Mouse (Mus musculus): ENCODE data around the gene Arhgap27. TPM values are rescaled to one million over a fixed set of nuclear protein-coding genes. Genes with fewer than 3 reads are reported as not detected.

The Arhgap27 gene
- polyA plus RNA-seq, 1 experiment from 2014 or later, result 3.9 TPM

GRCm38 (mm10) chr11:103387870-103388526 is 24.5 kb upstream of the Arhgap27 start:
- no peak overlapping the region for H3K27ac ChIP-seq (ENCODE audit: low read depth, low read length)
- H3K4me1 ChIP-seq (ENCODE audit: control insufficient read depth, insufficient read depth, low read length), result no peaks in the 10 kb centered on the region
- H3K9me3 ChIP-seq (ENCODE audit: control insufficient read depth, low read length), result no peaks in the 10 kb centered on the region
- no peak overlapping the region for H3K9ac ChIP-seq (replicated peaks; ENCODE audit: low read depth, low read length)
- no peak for ATAC-seq (ENCODE audit: low read depth)
- no peak overlapping the region for H3K4me2 ChIP-seq (ENCODE audit: low read depth, low read length)
- H3K36me3 ChIP-seq (ENCODE audit: control insufficient read depth, insufficient read depth, low read length), result peaks cover 11% of the 10 kb centered on the region
- H3K4me3 ChIP-seq (ENCODE audit: low read depth, low read length), result no peak overlapping the region
- H3K27me3 ChIP-seq (ENCODE audit: control insufficient read depth, insufficient read depth, low read length), result no peaks in the 10 kb centered on the region
- 91% methylated on average over 7 of the region's 7 CpGs for WGBS

- H3K4me1 ChIP-seq (ENCODE audit: control insufficient read depth, insufficient read depth, low read length), result no peaks in the 10 kb centered on the region
- H3K4me3 ChIP-seq (ENCODE audit: low read depth, low read length), result no peak overlapping the region
- H3K27me3 ChIP-seq (ENCODE audit: control insufficient read depth, insufficient read depth, low read length), result no peaks in the 10 kb centered on the region
- no peak for ATAC-seq (ENCODE audit: low read depth)
- H3K9ac ChIP-seq (replicated peaks; ENCODE audit: low read depth, low read length), result no peak overlapping the region
- no peak overlapping the region for H3K27ac ChIP-seq (ENCODE audit: low read depth, low read length)
- H3K4me2 ChIP-seq (ENCODE audit: low read depth, low read length), result no peak overlapping the region
- no peaks in the 10 kb centered on the region for H3K9me3 ChIP-seq (ENCODE audit: control insufficient read depth, low read length)
- 90% methylated on average over 9 of the region's 9 CpGs for WGBS
- H3K36me3 ChIP-seq (ENCODE audit: control insufficient read depth, insufficient read depth, low read length), result peaks cover 7% of the 10 kb centered on the region
Measured at GRCm38 (mm10) chr11:103386827-103387226, 23.3 kb upstream of the Arhgap27 start.

- Histone ChIP-seq H3K4me2 (ENCODE audit: low read depth, low read length) (no peak overlapping the region), H3K9ac (replicated peaks; ENCODE audit: low read depth, low read length) (no peak overlapping the region), H3K27me3 (ENCODE audit: control insufficient read depth, insufficient read depth, low read length) (no peaks in the 10 kb centered on the region), H3K36me3 (ENCODE audit: control insufficient read depth, insufficient read depth, low read length) (peaks cover 11% of the 10 kb centered on the region), H3K9me3 (ENCODE audit: control insufficient read depth, low read length) (no peaks in the 10 kb centered on the region), H3K27ac (ENCODE audit: low read depth, low read length) (no peak overlapping the region), H3K4me3 (ENCODE audit: low read depth, low read length) (no peak overlapping the region), H3K4me1 (ENCODE audit: control insufficient read depth, insufficient read depth, low read length) (no peaks in the 10 kb centered on the region)
- WGBS, result 73% methylated on average over 5 of the region's 5 CpGs
- no peak for ATAC-seq (ENCODE audit: low read depth)
Measured at GRCm38 (mm10) chr11:103381956-103382613, 18.6 kb upstream of the Arhgap27 start.

GRCm38 (mm10) chr11:103381505-103381904 is 18.0 kb upstream of the Arhgap27 start:
- H3K4me2 ChIP-seq (ENCODE audit: low read depth, low read length), result no peak overlapping the region
- H3K4me3 ChIP-seq (ENCODE audit: low read depth, low read length), result no peak overlapping the region
- no peak for ATAC-seq (ENCODE audit: low read depth)
- no peaks in the 10 kb centered on the region for H3K4me1 ChIP-seq (ENCODE audit: control insufficient read depth, insufficient read depth, low read length)
- H3K9ac ChIP-seq (replicated peaks; ENCODE audit: low read depth, low read length), result no peak overlapping the region
- H3K9me3 ChIP-seq (ENCODE audit: control insufficient read depth, low read length), result no peaks in the 10 kb centered on the region
- 88% methylated on average over 7 of the region's 7 CpGs for WGBS
- H3K36me3 ChIP-seq (ENCODE audit: control insufficient read depth, insufficient read depth, low read length), result peaks cover 13% of the 10 kb centered on the region
- no peaks in the 10 kb centered on the region for H3K27me3 ChIP-seq (ENCODE audit: control insufficient read depth, insufficient read depth, low read length)
- H3K27ac ChIP-seq (ENCODE audit: low read depth, low read length), result no peak overlapping the region

GRCm38 (mm10) chr11:103380460-103380859 is 17.0 kb upstream of the Arhgap27 start:
- 96% methylated on average over 5 of the region's 5 CpGs for WGBS
- H3K27ac ChIP-seq (ENCODE audit: low read depth, low read length), result no peak overlapping the region
- H3K4me3 ChIP-seq (ENCODE audit: low read depth, low read length), result no peak overlapping the region
- H3K4me2 ChIP-seq (ENCODE audit: low read depth, low read length), result no peak overlapping the region
- H3K4me1 ChIP-seq (ENCODE audit: control insufficient read depth, insufficient read depth, low read length), result no peaks in the 10 kb centered on the region
- H3K36me3 ChIP-seq (ENCODE audit: control insufficient read depth, insufficient read depth, low read length), result peaks cover 18% of the 10 kb centered on the region
- ATAC-seq (ENCODE audit: low read depth), result no peak
- H3K9me3 ChIP-seq (ENCODE audit: control insufficient read depth, low read length), result no peaks in the 10 kb centered on the region
- H3K9ac ChIP-seq (replicated peaks; ENCODE audit: low read depth, low read length), result no peak overlapping the region
- H3K27me3 ChIP-seq (ENCODE audit: control insufficient read depth, insufficient read depth, low read length), result no peaks in the 10 kb centered on the region

- H3K27ac ChIP-seq (ENCODE audit: low read depth, low read length), result no peak overlapping the region
- 96% methylated on average over 6 of the region's 6 CpGs for WGBS
- ATAC-seq (ENCODE audit: low read depth), result no peak
- no peak overlapping the region for H3K4me3 ChIP-seq (ENCODE audit: low read depth, low read length)
- H3K4me1 ChIP-seq (ENCODE audit: control insufficient read depth, insufficient read depth, low read length), result no peaks in the 10 kb centered on the region
- no peaks in the 10 kb centered on the region for H3K27me3 ChIP-seq (ENCODE audit: control insufficient read depth, insufficient read depth, low read length)
- peaks cover 25% of the 10 kb centered on the region for H3K36me3 ChIP-seq (ENCODE audit: control insufficient read depth, insufficient read depth, low read length)
- H3K4me2 ChIP-seq (ENCODE audit: low read depth, low read length), result no peak overlapping the region
- no peaks in the 10 kb centered on the region for H3K9me3 ChIP-seq (ENCODE audit: control insufficient read depth, low read length)
- H3K9ac ChIP-seq (replicated peaks; ENCODE audit: low read depth, low read length), result no peak overlapping the region
Measured at GRCm38 (mm10) chr11:103378341-103378740, 14.8 kb upstream of the Arhgap27 start.

GRCm38 (mm10) chr11:103375772-103376171 is 12.3 kb upstream of the Arhgap27 start:
- Histone ChIP-seq H3K27ac (ENCODE audit: low read depth, low read length) (no peak overlapping the region), H3K4me3 (ENCODE audit: low read depth, low read length) (no peak overlapping the region), H3K9me3 (ENCODE audit: control insufficient read depth, low read length) (no peaks in the 10 kb centered on the region), H3K27me3 (ENCODE audit: control insufficient read depth, insufficient read depth, low read length) (no peaks in the 10 kb centered on the region), H3K9ac (replicated peaks; ENCODE audit: low read depth, low read length) (no peak overlapping the region), H3K36me3 (ENCODE audit: control insufficient read depth, insufficient read depth, low read length) (peaks cover 27% of the 10 kb centered on the region), H3K4me2 (ENCODE audit: low read depth, low read length) (no peak overlapping the region), H3K4me1 (ENCODE audit: control insufficient read depth, insufficient read depth, low read length) (no peaks in the 10 kb centered on the region)
- no peak for ATAC-seq (ENCODE audit: low read depth)
- 86% methylated on average over 5 of the region's 5 CpGs for WGBS

- Histone ChIP-seq H3K36me3 (ENCODE audit: control insufficient read depth, insufficient read depth, low read length) (peaks cover 31% of the 10 kb centered on the region), H3K27ac (ENCODE audit: low read depth, low read length) (no peak overlapping the region), H3K4me2 (ENCODE audit: low read depth, low read length) (no peak overlapping the region), H3K4me1 (ENCODE audit: control insufficient read depth, insufficient read depth, low read length) (no peaks in the 10 kb centered on the region), H3K9me3 (ENCODE audit: control insufficient read depth, low read length) (no peaks in the 10 kb centered on the region), H3K27me3 (ENCODE audit: control insufficient read depth, insufficient read depth, low read length) (no peaks in the 10 kb centered on the region), H3K9ac (replicated peaks; ENCODE audit: low read depth, low read length) (no peak overlapping the region), H3K4me3 (ENCODE audit: low read depth, low read length) (no peak overlapping the region)
- ATAC-seq (ENCODE audit: low read depth), result no peak
- WGBS, result 97% methylated on average over 1 of the region's 1 CpGs
Measured at GRCm38 (mm10) chr11:103375258-103375657, 11.8 kb upstream of the Arhgap27 start.

- H3K36me3 ChIP-seq (ENCODE audit: control insufficient read depth, insufficient read depth, low read length), result peaks cover 28% of the 10 kb centered on the region
- 96% methylated on average over 9 of the region's 9 CpGs for WGBS
Measured at GRCm38 (mm10) chr11:103373922-103374321, 10.4 kb upstream of the Arhgap27 start.

More at GRCm38 (mm10) chr11:103373922-103374321, 10.4 kb upstream of the Arhgap27 start:
- H3K4me1 ChIP-seq (ENCODE audit: control insufficient read depth, insufficient read depth, low read length), result no peaks in the 10 kb centered on the region
- no peak overlapping the region for H3K4me3 ChIP-seq (ENCODE audit: low read depth, low read length)
- no peaks in the 10 kb centered on the region for H3K27me3 ChIP-seq (ENCODE audit: control insufficient read depth, insufficient read depth, low read length)
- no peak overlapping the region for H3K27ac ChIP-seq (ENCODE audit: low read depth, low read length)
- H3K9ac ChIP-seq (replicated peaks; ENCODE audit: low read depth, low read length), result no peak overlapping the region
- H3K9me3 ChIP-seq (ENCODE audit: control insufficient read depth, low read length), result no peaks in the 10 kb centered on the region
- no peak overlapping the region for H3K4me2 ChIP-seq (ENCODE audit: low read depth, low read length)
- ATAC-seq (ENCODE audit: low read depth), result no peak

All from neural tube, embryonic 14.5 days (tissue).